Mouse (Mus musculus): ENCODE data around the gene Rabl6. TPM values are rescaled to one million over a fixed set of nuclear protein-coding genes. Genes with fewer than 3 reads are reported as not detected.
"Not testable (repeated sequence)": the region's sequence is repeated elsewhere in the genome, so short reads cannot be mapped to it uniquely, and the experiment has no call there.

The Rabl6 gene
- total RNA-seq, 2 experiments from 2014 or later: 74.4 to 75.9 TPM

DNA sequence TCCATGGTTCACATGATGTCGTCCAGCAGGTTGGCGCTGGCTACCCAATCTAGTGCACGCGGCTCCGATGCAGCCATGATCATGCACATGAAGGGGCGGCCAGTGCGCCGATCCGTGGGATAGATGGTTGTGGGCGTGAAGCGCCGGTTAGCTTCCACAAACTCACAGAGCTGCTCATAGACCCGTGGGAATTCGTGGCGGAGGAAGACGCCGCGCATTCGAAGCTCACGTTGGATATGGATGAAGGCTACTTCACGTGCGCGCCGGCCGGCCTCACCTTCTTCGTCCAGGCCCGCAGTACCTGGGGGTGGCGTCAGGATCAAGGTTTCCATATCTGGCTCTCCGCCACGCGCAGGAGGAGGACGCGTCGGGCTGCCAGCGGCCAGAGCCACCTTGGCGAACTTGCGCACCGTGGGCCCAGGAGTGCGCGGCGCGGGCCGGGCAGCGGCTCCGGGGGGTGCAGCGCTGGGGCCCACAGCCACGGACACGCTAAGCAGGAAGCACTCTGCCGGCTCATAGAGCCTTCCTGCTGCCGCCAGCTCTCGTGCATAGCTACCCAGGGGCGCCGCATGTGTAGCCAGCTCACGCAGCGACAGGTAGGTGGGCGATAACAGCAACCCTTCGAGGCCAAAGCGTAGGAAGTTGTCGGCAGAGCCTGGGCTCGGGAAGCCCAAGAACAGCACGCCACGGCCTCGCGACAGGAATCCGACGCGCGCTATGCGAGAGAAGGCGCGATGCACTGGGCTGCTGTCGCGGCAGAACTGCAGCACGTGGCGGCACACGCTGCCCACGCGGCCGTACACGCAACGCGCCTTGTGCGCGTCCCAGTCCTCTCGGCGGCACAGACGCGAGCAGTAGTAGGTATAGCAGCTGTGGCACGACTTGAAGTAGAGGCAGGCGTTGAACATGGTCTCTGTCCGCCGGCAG, 31.1 kb downstream of the Rabl6 start:
- DNase-seq: no peak
- intact Hi-C loops (cut with DNase I): loop anchor here (5.0 kb wide), 1 partner anchor 155 kb away; the partner anchor contains the start of gene Fut7

- intact Hi-C loops (cut with DNase I): loop anchor here (5.0 kb wide), 1 partner anchor 154 kb away; the partner anchor contains the start of gene Fut7
- DNase-seq: no peak
Observed at GRCm38 (mm10) chr2:25576028-25576850, 32.1 kb downstream of the Rabl6 start.

- intact Hi-C loops (cut with DNase I): loop anchor here (5.0 kb wide), 1 partner anchor 153 kb away; the partner anchor contains the start of gene Fut7
- DNase-seq: no peak
Observed at GRCm38 (mm10) chr2:25575432-25576027, 32.8 kb downstream of the Rabl6 start.

- intact Hi-C loops (cut with DNase I): loop anchor here (5.0 kb wide), 1 partner anchor 153 kb away; the partner anchor contains the start of gene Fut7
- DNase-seq: peak; percentile 93 to 96
Observed at GRCm38 (mm10) chr2:25574579-25575431, 33.5 kb downstream of the Rabl6 start, which contains the start of the genes Mamdc4 and Phpt1. TSS of gene Mamdc4 (minus strand) at chr2:25574845. TSS of gene Phpt1 (minus strand) at chr2:25575224.

DNA sequence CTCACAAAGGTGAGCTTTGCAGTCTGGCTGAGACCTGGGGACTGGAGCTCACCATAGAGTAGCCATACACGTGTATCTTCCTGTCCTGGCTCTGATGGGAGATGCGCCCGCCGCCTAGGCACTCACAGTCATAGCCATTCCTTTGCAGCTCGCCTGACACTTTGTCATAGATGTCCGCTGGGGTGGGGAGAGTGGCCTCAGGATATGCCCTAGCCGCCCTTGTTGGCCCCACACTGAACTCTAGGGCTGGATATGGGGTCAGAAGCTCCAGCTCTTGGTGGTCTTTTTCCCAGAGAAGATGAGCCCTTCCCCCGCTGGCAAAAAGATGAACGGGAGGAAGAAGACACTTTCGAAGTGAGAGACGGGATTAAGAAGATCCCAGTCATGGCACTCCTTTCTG, 34.2 kb downstream of the Rabl6 start:
- DNase-seq: no peak
- intact Hi-C loops (cut with DNase I): no loop called here

- no peak for DNase-seq
- intact Hi-C loops (cut with DNase I): no loop called here
Observed at GRCm38 (mm10) chr2:25573068-25573467, 35.3 kb downstream of the Rabl6 start.

GRCm38 (mm10) chr2:25571221-25571620, 37.1 kb downstream of the Rabl6 start:
- DNase-seq: no peak
- intact Hi-C loops (cut with DNase I): no loop called here

DNA sequence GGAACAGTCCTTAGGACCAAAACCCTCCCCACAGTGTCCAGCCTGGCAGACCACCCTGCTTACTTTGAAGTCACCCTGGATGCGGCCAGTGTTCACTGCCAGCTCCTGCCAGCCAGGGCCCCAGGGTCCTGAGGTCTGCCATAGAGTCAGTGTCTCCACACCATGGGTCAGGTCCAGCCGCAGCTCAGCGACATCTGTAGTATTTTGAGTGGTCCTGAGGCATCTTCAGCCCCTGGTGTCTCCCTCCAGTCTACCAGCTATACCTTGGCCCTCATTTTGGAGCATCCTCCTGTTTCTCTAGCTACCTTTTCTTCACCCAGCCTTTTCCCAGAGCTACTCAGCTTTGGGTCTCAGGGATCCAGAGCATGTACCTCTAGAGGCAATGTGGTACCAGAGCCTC, 39.0 kb downstream of the Rabl6 start:
- intact Hi-C loops (cut with DNase I): no loop called here

GRCm38 (mm10) chr2:25568473-25569019, 39.8 kb downstream of the Rabl6 start:
- no peak for DNase-seq
- intact Hi-C loops (cut with DNase I): no loop called here

More for the DNA sequence above, 39.0 kb downstream of the Rabl6 start:
- no peak for DNase-seq

DNA sequence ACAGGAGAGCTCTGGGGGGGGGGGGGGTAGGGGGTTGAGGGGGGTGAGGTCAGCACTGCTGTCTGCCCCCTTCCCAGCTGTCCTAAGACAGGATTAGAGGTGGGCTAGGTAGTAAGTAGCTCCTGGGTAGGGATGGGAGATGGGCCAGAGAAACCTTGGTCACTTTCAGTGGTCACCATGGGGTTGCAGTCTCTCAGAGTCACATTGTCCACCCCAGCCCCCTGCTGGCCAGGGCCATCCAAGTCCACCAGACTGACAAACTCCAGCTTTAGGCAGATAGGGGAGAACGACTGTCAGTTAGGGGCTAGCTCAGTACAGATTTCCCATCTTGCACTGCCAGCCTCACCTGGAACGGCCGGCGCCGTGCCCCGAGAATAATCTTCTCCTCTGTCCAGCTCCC, 41.8 kb downstream of the Rabl6 start:
- intact Hi-C loops (cut with DNase I): no loop called here
- peak in 1 of 2 experiments; percentile 10 for DNase-seq

GRCm38 (mm10) chr2:25565741-25566140, 42.6 kb downstream of the Rabl6 start:
- intact Hi-C loops (cut with DNase I): no loop called here
- no peak for DNase-seq

DNA sequence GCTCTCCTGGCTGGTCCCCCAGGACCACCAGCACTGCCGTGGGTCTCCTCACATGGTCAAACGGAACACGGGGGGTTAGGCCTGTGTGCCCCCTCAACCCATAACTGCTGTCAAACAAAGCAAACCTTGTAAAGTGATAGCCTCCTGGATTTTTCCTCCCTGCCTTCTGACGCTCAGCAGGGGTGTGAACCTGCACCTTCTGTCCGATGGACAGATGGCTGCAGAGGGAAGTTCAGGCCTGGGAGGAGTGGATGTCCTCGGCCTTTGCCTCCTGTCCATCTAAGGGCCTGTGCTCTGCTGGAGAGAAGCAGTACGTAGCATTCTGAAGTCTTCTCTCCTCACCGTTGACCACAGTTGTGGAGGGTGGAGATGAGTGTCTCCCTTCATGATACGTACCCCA, 46.4 kb downstream of the Rabl6 start:
- intact Hi-C loops (cut with DNase I): no loop called here
- DNase-seq: no peak

- no peak for DNase-seq
- intact Hi-C loops (cut with DNase I): no loop called here
Observed at GRCm38 (mm10) chr2:25560551-25560950, 47.8 kb downstream of the Rabl6 start.

DNA sequence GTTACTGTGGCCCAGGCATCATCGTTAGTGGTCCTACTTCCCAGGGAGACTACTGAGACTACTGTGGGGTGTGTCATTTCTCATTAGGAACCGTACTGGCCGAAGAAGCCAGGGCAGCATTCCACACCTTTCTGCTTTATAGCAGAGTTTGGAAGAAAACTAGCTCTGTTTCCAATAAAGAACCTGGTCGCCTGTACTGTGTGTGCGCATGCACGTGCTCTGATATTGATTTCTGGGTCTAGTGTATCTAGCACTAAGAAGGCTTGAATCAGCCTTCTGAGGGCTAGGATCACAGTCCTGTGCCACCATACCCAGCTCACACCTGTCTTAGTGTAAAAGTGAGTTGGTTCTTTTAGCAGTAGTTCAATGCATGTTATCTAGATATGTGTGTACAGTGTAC, 49.5 kb downstream of the Rabl6 start:
- intact Hi-C loops (cut with DNase I): no loop called here
- DNase-seq: no peak

- DNase-seq: no peak
- intact Hi-C loops (cut with DNase I): no loop called here
Observed at GRCm38 (mm10) chr2:25557964-25558360, 50.4 kb downstream of the Rabl6 start.

DNA sequence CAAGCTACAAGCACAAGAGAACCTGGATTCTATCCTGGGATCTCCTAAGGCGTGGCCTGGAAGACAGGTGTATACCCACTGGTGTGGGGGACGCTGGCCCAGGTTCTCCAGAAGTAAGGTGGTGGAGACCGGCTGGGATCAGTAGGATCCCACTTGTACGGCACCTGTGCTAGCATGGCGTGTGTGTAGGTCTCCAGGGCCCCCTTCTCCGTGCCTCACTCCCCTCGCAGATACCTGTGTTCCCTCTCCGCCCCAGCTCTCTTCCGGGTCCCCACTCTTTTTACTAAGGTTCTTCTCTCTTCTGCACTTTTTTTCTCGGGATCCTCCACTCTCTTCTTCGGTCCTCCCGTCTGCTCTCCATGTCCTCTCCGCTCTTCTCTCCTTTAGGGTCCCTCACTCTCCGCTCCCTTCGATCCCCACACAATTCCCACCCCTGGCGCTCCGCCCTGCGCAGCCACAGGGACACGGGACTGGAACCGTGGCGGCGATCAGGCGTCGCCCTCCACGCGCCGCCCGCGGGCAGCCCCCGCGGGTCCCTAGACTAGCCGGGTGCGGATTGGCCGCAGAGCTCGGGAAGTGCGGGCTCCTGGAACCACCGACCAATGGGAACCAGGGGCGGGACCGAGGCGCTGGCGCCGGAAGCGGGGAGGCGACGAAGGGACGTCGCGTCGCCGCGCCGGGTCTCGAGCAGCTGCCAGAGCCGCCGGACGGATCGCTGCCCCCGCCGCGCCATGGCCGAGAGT, 50.9 kb downstream of the Rabl6 start, which contains the start of gene Edf1:
Edf1 (plus strand) TSS at position 627 of the 743 bp plus-strand sequence.
- DNase-seq: peak; percentile 90 to 94
- intact Hi-C loops (cut with DNase I): no loop called here

DNA sequence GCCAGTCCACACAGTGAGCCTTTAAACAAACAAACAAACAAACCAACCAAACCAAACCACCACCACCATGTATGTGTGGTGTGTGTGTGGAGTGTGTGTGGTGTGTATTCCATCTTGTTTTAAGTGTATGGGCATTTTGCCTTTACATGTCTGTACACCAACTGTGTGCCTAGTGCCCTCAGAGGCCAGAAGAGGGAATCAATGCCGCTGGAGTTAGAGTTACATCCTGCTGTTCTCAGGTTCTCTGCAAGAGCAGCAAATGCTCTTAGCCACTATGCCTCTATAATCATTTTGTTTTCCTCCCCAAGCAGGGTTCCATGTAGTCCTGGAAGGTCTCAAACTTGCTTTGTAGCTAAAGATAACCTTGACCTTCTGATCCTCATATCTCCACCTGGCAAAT, 52.0 kb downstream of the Rabl6 start:
- intact Hi-C loops (cut with DNase I): no loop called here
- no peak for DNase-seq

DNA sequence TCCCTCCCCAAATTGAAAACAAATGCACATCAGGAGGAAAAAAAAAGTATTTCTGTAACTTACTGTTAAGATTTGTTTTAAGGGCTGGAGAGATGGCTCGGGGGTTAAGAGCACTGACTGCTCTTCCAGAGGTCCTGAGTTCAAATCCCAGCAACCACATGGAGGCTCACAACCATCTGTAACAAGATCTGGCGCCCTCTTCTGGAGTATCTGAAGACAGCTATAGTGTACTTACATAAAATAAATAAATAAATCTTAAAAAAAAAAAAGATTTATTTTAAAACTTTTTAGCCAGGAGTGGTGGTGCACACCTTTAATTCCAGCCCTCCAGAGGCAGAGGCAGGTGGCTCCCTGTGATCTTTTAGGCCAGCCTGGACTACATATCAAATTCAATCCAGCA, 52.8 kb downstream of the Rabl6 start:
- intact Hi-C loops (cut with DNase I): not testable (repeated sequence)

More for the DNA sequence above, 52.8 kb downstream of the Rabl6 start:
- not testable (repeated sequence) for DNase-seq

All from gastrocnemius, postnatal 36 days (tissue).